ENCODE assay signal across 29 mouse cellular contexts in the genomic region with DNA sequence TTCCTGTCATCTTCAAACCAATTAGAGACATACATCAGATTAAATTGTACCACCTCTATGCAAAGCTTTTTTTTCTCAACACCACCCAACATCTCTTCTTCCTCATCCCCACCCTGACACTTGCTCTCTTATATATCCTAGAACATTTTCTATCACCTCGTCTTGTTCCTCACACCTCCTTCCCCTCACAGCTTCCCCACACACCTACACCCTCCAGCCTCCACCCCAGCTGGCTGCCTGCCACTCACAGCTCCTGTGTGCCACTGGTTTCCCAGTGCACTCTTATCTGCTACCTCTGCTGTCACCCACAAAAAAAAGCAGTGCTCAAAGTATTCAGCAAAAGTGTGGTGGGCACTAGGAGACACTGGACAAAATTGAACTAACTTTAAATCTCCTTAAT.
DNase-seq lines count a peak whose midpoint lies in the region; ATAC-seq lines count a peak whose summit lies in the region.
"Had no signal": no experiment of that assay in that cellular context is flagged by ENCODE, and none has a peak within 500 bp of the region (broad histone marks: within the 10 kb centered on the region; RNA-seq: fewer than 3 reads in every experiment).

No protein-coding gene starts in this region.

- H3K4me3 ChIP-seq in embryonic facial prominence, embryonic 10.5 days: no peak overlapping the region
- H3K4me3 ChIP-seq: embryonic facial prominence, embryonic 15.5 days; forebrain, embryonic 12.5 days; heart, embryonic 13.5 days; hindbrain, embryonic 10.5 days; hindbrain, embryonic 15.5 days; layer of hippocampus, adult 2 months; limb, embryonic 12.5 days; liver, embryonic 15.5 days; neural tube, embryonic 15.5 days had no signal

- ATAC-seq in cerebellum, adult (ENCODE audit: insufficient number of reproducible peaks, low FRiP score, low TSS enrichment): no peak
- ATAC-seq: inflammation-experienced regulatory T-cells, adult 6 months had no signal

- no peaks in the 10 kb centered on the region for H3K36me3 ChIP-seq in embryonic facial prominence, embryonic 10.5 days (replicated peaks)
- H3K36me3 ChIP-seq: embryonic facial prominence, embryonic 15.5 days; forebrain, embryonic 12.5 days; heart, embryonic 13.5 days; hindbrain, embryonic 10.5 days; hindbrain, embryonic 15.5 days; limb, embryonic 12.5 days; liver, embryonic 15.5 days; neural tube, embryonic 15.5 days had no signal

- no peaks in the 10 kb centered on the region for H3K9me3 ChIP-seq in embryonic facial prominence, embryonic 10.5 days
- H3K9me3 ChIP-seq: embryonic facial prominence, embryonic 15.5 days; forebrain, embryonic 12.5 days; heart, embryonic 13.5 days; hindbrain, embryonic 10.5 days; hindbrain, embryonic 15.5 days; limb, embryonic 12.5 days; liver, embryonic 15.5 days; neural tube, embryonic 15.5 days had no signal

- no peaks in the 10 kb centered on the region for H3K4me1 ChIP-seq in embryonic facial prominence, embryonic 10.5 days
- H3K4me1 ChIP-seq: embryonic facial prominence, embryonic 15.5 days; forebrain, embryonic 12.5 days; heart, embryonic 13.5 days; hindbrain, embryonic 10.5 days; hindbrain, embryonic 15.5 days; limb, embryonic 12.5 days; liver, embryonic 15.5 days; neural tube, embryonic 15.5 days had no signal

- H3K27ac ChIP-seq in embryonic facial prominence, embryonic 10.5 days (replicated peaks): no peak overlapping the region
- H3K27ac ChIP-seq: embryonic facial prominence, embryonic 15.5 days; forebrain, embryonic 12.5 days; heart, embryonic 13.5 days; hindbrain, embryonic 10.5 days; hindbrain, embryonic 15.5 days; layer of hippocampus, adult 2 months; limb, embryonic 12.5 days; liver, embryonic 15.5 days; neural tube, embryonic 15.5 days had no signal

- 52% methylated on average over 1 of the region's 1 CpGs for WGBS in embryonic facial prominence, embryonic 10.5 days

- DNase-seq in cerebellum, postnatal 14 days: peak; percentile 2 to 4
- DNase-seq in cerebellum, adult 11-12 months: no peak
- DNase-seq in brain, adult 2 months (ENCODE audit: low read depth, low spot score): peak; percentile 77
- peak; percentile 17 to 49 for DNase-seq in left cerebral cortex, adult 8-10 months (ENCODE audit: low spot score in 2 of 2)
- DNase-seq in right cerebral cortex, postnatal 14 days: peak; percentile 16
- no peak for DNase-seq in embryonic facial prominence, embryonic 10.5 days (ENCODE audit: low spot score)
- DNase-seq in retina, embryonic 14.5 days (ENCODE audit: low spot score): no peak
- DNase-seq: adrenal gland, adult 8-10 months; cerebellum, adult 11 months; cerebellum, postnatal 10 days; heart, postnatal 10 days; kidney, adult 11 months; kidney, postnatal 36 days; lung, embryonic 14.5 days; lung, postnatal 14 days; midbrain, embryonic 14.5 days; thymus, postnatal 4 days had no signal

- no peaks in the 10 kb centered on the region for H3K27me3 ChIP-seq in embryonic facial prominence, embryonic 10.5 days (replicated peaks; ENCODE audit: low read depth, poor library complexity, severe bottlenecking)
- H3K27me3 ChIP-seq: CH12.LX; embryonic facial prominence, embryonic 15.5 days; forebrain, embryonic 12.5 days; heart, embryonic 13.5 days; hindbrain, embryonic 15.5 days; limb, embryonic 12.5 days; liver, embryonic 15.5 days; neural tube, embryonic 15.5 days had no signal

Comparison
In these comparisons a context has a peak if more than half of its experiments do, and no peak if none do; other contexts are left out.
1. DNase-seq: peak in cerebellum, postnatal 14 days (2 of 2), brain, adult 2 months (single experiment), left cerebral cortex, adult 8-10 months (2 of 2) and right cerebral cortex, postnatal 14 days (single experiment); none in cerebellum, adult 11-12 months (single experiment), embryonic facial prominence, embryonic 10.5 days (single experiment) and retina, embryonic 14.5 days (single experiment).